Mouse (Mus musculus) heart, embryonic 12.5 days (tissue): ENCODE data around the gene F11r. TPM values are rescaled to one million over a fixed set of nuclear protein-coding genes. Genes with fewer than 3 reads are reported as not detected.

Experiments used
- ATAC-seq: fragments of 200-750 bp; cut with Nextera tagmentation; 2 replicates; pipeline ENCODE4 v1.8.0; 2017; ENCODE audit warnings: moderate TSS enrichment, moderate library complexity; ENCODE audit not compliant: insufficient number of reproducible peaks, low FRiP score
- H3K27ac ChIP-seq: fragments of 300-500 bp; sonication (generic); 2 replicates; pipeline ENCODE4 v1.5.1; 2016; ENCODE audit warnings: mild to moderate bottlenecking, moderate library complexity; ENCODE audit not compliant: poor library complexity, severe bottlenecking
- H3K27me3 ChIP-seq: fragments of 300-500 bp; sonication (generic); replicated peaks from 2 replicates; pipeline ENCODE4 v1.6.1; 2016; ENCODE audit warnings: mild to moderate bottlenecking, moderate library complexity
- H3K36me3 ChIP-seq: fragments of 300-500 bp; sonication (generic); 2 replicates; pipeline ENCODE4 v1.6.1; 2016; ENCODE audit warnings: mild to moderate bottlenecking, moderate library complexity
- H3K4me1 ChIP-seq: fragments of 300-500 bp; sonication (generic); replicated peaks from 2 replicates; pipeline ENCODE4 v1.6.1; 2016; ENCODE audit warnings: mild to moderate bottlenecking
- H3K4me2 ChIP-seq: fragments of 300-500 bp; sonication (generic); 2 replicates; pipeline ENCODE4 v1.6.1; 2016; ENCODE audit warnings: mild to moderate bottlenecking, moderate library complexity
- H3K4me3 ChIP-seq: fragments of 300-500 bp; sonication (generic); 2 replicates; pipeline ENCODE4 v1.5.1; 2016; ENCODE audit warnings: mild to moderate bottlenecking
- H3K9ac ChIP-seq: fragments of 300-500 bp; sonication (generic); 2 replicates; pipeline ENCODE4 v1.6.1; 2016; ENCODE audit warnings: mild to moderate bottlenecking, moderate library complexity
- H3K9me3 ChIP-seq: fragments of 300-500 bp; sonication (generic); replicated peaks from 2 replicates; pipeline ENCODE4 v1.6.1; 2016; ENCODE audit warnings: mild to moderate bottlenecking, moderate library complexity
- WGBS: fragments of 180-500 bp; shearing (Covaris S2); methylation state at CpG from one replicate; pipeline ENCODE4 v1.1.7; 2016; 5-methylcytosine and 5-hydroxymethylcytosine counted together
- polyA plus RNA-seq: library from polyadenylated mRNA; unstranded; fragments of >200 nt; fragmentation: Nextera tagmentation; extraction: Ambion mirVana; gene quantifications from 2 replicates; pipeline ENCODE4 v1.2.1, GENCODE M21; 2016

The F11r gene
- polyA plus RNA-seq, result 70.7 and 71.0 TPM in 2 replicates

DNA sequence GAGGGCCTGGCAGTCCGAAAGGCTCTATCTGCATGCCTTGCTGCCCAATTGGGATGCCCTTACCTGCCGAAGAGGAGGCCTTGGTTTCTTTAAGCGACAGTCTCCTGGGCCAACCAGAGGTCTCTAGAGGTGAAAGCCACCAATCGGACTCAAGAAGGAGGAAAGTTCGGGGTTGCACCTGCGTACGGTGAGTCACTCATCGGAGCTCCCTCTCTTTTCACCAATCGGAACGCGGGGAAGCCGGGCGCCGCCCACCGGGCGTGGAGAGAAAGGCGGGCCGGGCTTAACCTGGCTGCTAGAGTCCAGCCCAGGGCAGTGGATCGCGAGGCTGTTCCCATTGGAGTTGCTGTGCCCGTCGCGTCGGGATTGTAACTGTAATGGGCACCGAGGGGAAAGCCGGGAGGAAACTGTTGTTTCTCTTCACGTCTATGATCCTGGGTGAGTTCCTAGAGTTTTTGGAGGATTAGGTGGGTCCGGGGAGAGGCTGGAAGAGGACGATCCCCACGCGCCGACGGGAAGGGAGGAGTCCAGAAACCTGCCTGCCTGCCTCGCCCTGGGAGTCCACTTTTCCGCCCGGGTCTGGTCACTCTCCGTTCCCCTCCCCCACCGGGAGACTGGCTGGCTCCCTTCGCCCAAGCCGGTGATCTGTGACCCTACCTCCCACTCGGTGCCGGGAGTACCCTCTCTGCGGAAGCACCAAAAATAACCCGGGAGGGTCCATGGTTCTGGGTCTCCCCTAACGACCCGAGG is at the start of gene F11r:
Gene F11r (plus strand): TSS at position 272 of the 750 bp plus-strand sequence.
- peaks cover 43% of the 10 kb centered on the region for H3K4me1 ChIP-seq
- no peaks in the 10 kb centered on the region for H3K36me3 ChIP-seq
- 1% methylated on average over 46 of the region's 46 CpGs for WGBS
- H3K27me3 ChIP-seq, result no peaks in the 10 kb centered on the region
- H3K4me3 ChIP-seq, result peak within 1 kb of the TSS; percentile 66
- peak; percentile 75 for ATAC-seq
- peak within 1 kb of the TSS; percentile 76 for H3K9ac ChIP-seq
- H3K9me3 ChIP-seq, result no peaks in the 10 kb centered on the region
- peak within 1 kb of the TSS; percentile 69 for H3K4me2 ChIP-seq
- H3K27ac ChIP-seq, result peak within 1 kb of the TSS; percentile 85

- H3K4me2 ChIP-seq, result no peak within 1 kb of the TSS
- no peaks in the 10 kb centered on the region; the same call in 1 of the 2 replicates for H3K4me1 ChIP-seq
- H3K9ac ChIP-seq, result no peak within 1 kb of the TSS
- H3K9me3 ChIP-seq, result no peaks in the 10 kb centered on the region
- H3K36me3 ChIP-seq, result no peaks in the 10 kb centered on the region
- H3K27ac ChIP-seq, result no peak within 1 kb of the TSS
- H3K4me3 ChIP-seq, result no peak within 1 kb of the TSS
- H3K27me3 ChIP-seq, result peaks cover 21% of the 10 kb centered on the region
- WGBS, result 66% methylated on average over 15 of the region's 15 CpGs
- ATAC-seq, result no peak
Measured at GRCm38 (mm10) chr1:171388376-171389102, 48.8 kb upstream of the F11r start, which contains the start of gene Arhgap30. Arhgap30 (plus strand) TSS chr1:171388954.

DNA sequence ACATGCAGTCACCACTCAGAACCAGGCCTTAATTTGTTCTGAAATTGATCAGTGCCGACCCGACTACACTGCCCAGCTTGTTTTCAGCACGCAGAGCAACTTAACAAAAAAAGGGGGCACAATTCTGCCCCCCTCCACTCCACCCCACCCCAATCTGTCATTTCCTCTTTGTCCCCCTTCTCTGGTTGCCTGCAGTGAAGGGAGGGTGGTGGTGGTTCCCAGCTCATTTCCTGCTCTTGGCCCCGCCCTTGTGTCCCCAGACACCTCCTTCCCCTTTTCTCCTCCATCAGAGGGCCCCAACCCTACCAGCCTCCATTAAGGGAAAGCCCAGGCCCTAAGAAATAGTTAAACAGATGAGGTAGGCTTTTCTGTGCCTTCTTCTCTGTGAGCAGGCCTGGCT is 47.2 kb upstream of the F11r start:
- Histone ChIP-seq H3K36me3 (no peaks in the 10 kb centered on the region), H3K27me3 (peaks cover 13% of the 10 kb centered on the region), H3K4me3 (no peak overlapping the region), H3K9ac (no peak overlapping the region), H3K9me3 (no peaks in the 10 kb centered on the region), H3K27ac (no peak overlapping the region), H3K4me1 (no peaks in the 10 kb centered on the region; the same call in 1 of the 2 replicates), H3K4me2 (no peak overlapping the region)
- ATAC-seq, result no peak
- 75% methylated on average over 4 of the region's 4 CpGs for WGBS

DNA sequence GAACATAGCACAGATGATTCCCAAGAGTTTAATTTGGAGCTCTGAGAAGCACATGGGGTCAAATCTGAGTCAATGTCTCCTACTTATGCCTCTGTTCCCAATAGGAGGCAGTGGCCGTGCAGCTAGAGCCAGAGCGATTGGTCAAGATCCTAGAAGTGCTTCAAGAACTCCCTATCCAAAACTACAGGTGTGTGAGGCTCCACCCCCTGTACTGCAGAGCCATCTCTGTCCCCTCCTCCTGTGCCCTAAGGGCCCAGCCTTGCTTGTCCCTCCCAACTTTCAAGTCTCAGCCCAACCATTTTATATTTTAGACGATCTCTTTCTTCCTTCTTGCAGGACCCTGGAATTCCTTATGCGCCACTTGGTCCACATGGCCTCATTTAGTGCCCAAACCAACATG is 35.5 kb upstream of the F11r start:
- ATAC-seq, result no peak
- H3K9me3 ChIP-seq, result no peaks in the 10 kb centered on the region
- no peak overlapping the region for H3K9ac ChIP-seq
- 73% methylated on average over 4 of the region's 4 CpGs for WGBS
- no peak overlapping the region for H3K4me3 ChIP-seq
- no peak overlapping the region for H3K4me2 ChIP-seq
- no peaks in the 10 kb centered on the region for H3K4me1 ChIP-seq
- no peaks in the 10 kb centered on the region for H3K36me3 ChIP-seq
- H3K27me3 ChIP-seq, result 0 out of 2 replicates have a peak, but pooled peaks cover 4% of the 10 kb centered on the region
- H3K27ac ChIP-seq, result no peak overlapping the region

DNA sequence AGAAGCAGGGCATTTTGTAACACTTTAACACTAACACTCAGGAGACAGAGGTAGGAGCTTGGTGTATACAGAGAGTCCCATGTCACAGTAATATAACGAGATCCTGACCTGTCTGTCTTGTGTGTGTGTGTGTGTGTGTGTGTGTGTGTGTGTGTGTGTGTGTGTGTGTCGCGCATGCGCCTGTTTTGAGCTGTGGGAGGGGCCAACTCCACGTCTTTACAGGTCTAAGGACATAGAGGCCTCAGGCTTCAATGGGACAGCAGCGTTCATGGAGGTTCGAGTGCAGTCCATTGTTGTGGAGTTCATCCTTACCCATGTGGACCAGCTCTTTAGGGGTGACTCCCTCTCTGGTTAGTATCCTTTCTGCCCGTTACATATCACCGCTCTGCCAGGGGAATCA is 34.3 kb upstream of the F11r start:
- Histone ChIP-seq H3K9me3 (no peaks in the 10 kb centered on the region), H3K36me3 (no peaks in the 10 kb centered on the region)
- WGBS, result 81% methylated on average over 9 of the region's 9 CpGs

DNA sequence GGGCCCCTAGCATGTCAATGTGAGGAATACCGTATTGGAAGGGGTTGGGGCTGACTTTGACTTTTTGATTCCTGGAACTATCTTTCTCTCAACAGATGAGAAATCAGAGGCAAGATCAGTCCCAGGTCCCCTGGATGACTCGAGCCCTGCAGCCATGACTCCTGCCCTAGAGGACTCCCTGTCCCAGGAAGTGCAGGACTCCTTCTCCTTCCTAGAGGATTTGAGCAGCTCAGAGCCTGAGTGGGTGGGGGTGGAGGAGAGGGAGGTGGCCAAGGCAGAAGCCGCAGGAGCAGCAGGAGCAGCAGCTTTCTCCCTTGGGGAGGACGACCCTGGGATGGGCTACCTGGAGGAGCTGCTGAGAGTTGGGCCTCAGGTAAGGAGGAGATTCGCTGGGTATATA is 30.1 kb upstream of the F11r start:
- ATAC-seq, result no peak
- no peak overlapping the region for H3K9ac ChIP-seq
- no peaks in the 10 kb centered on the region; the same call in 1 of the 2 replicates for H3K4me1 ChIP-seq
- H3K4me3 ChIP-seq, result no peak overlapping the region
- 63% methylated on average over 5 of the region's 5 CpGs for whole genome bisulfite sequencing
- H3K36me3 ChIP-seq, result no peaks in the 10 kb centered on the region
- peaks cover 18% of the 10 kb centered on the region; the same call in 1 of the 2 replicates for H3K27me3 ChIP-seq
- no peak overlapping the region for H3K27ac ChIP-seq
- H3K4me2 ChIP-seq, result no peak overlapping the region
- H3K9me3 ChIP-seq, result no peaks in the 10 kb centered on the region

More for the DNA sequence above, 34.3 kb upstream of the F11r start:
- Histone ChIP-seq H3K27ac (no peak overlapping the region), H3K4me3 (no peak overlapping the region), H3K9ac (no peak overlapping the region), H3K4me2 (no peak overlapping the region), H3K27me3 (peaks cover 7% of the 10 kb centered on the region; the same call in 1 of the 2 replicates), H3K4me1 (no peaks in the 10 kb centered on the region)
- no peak for ATAC-seq

GRCm38 (mm10) chr1:171410231-171410630 is 27.1 kb upstream of the F11r start:
- no peak for ATAC-seq
- Histone ChIP-seq H3K4me2 (no peak overlapping the region), H3K27ac (no peak overlapping the region), H3K4me1 (peaks cover 17% of the 10 kb centered on the region), H3K9me3 (no peaks in the 10 kb centered on the region), H3K36me3 (peaks cover 4% of the 10 kb centered on the region), H3K27me3 (peaks cover 18% of the 10 kb centered on the region; the same call in 1 of the 2 replicates), H3K4me3 (no peak overlapping the region), H3K9ac (no peak overlapping the region)
- 75% methylated on average over 1 of the region's 1 CpGs for WGBS

DNA sequence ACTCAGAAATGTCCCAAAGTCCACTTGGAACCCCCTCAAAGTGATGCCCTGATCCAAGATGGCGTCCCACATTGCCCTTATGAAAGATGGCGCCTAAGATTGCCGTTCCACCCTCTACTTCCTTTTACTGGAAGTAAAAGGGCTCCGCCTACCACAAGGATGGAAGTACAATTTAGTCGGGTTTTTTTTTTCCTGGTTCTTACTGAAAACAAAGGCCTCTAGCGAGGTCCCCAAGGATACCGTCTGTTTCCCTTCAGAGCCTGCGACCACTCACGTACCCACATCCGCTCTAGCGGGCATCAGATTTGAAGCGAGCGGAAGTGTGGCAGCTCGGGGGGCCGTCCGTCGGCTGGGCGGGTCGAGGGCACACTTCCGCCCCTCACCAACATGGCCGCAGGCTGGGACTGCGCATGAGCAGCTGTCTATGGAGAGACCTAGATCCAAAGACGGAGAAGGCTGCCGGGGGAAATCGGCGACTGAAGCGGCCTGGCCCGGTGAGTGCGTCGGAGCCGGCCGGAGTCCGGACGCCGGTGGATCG is 26.3 kb upstream of the F11r start, which contains the start of gene Usf1:
Gene Usf1 (plus strand): TSS at position 367 of the 538 bp plus-strand sequence.
- Histone ChIP-seq H3K4me1 (peaks cover 17% of the 10 kb centered on the region), H3K27ac (peak within 1 kb of the TSS; percentile 85), H3K36me3 (peaks cover 11% of the 10 kb centered on the region), H3K9me3 (no peaks in the 10 kb centered on the region), H3K9ac (peak within 1 kb of the TSS; percentile 95), H3K4me3 (peak within 1 kb of the TSS; percentile 83), H3K27me3 (peaks cover 18% of the 10 kb centered on the region; the same call in 1 of the 2 replicates), H3K4me2 (peak within 1 kb of the TSS; percentile 77)
- under 1% methylated on average over 36 of the region's 36 CpGs for WGBS
- ATAC-seq, result peak; percentile 96

DNA sequence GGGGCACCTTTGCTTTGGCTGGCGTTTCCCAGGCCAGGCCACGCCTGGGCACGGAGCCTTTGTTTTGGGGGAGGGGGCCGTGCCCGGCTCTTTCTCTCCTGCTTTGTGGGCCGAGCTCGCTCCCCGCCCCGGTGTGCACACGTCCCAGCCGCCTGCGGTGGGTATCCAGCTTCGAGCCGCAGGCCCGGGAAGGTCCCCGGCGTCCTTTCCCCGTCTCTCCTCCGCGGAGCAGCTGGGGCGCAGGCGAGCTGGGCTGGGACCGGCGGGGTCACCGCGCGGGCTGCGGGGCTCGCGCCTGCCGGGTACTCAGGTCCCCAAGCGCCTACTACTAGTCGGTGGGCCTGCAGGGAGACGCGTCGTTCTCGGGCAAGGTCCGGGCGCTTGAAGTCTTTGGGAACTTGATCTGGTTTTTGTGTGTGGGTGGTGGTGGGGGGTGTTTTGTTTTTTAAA is 25.8 kb upstream of the F11r start:
- Histone ChIP-seq H3K36me3 (peaks cover 16% of the 10 kb centered on the region), H3K4me2 (peak overlapping the region; percentile 77), H3K4me1 (peaks cover 17% of the 10 kb centered on the region), H3K9ac (peak overlapping the region; percentile 95), H3K9me3 (no peaks in the 10 kb centered on the region), H3K27ac (peak overlapping the region; percentile 85), H3K27me3 (peaks cover 18% of the 10 kb centered on the region; the same call in 1 of the 2 replicates), H3K4me3 (peak overlapping the region; percentile 83)
- peak; percentile 67 for ATAC-seq
- 0% methylated on average over 38 of the region's 39 CpGs for WGBS

GRCm38 (mm10) chr1:171412001-171412441 is 25.3 kb upstream of the F11r start:
- Histone ChIP-seq H3K36me3 (peaks cover 21% of the 10 kb centered on the region), H3K4me1 (peaks cover 17% of the 10 kb centered on the region), H3K4me2 (peak overlapping the region; percentile 77), H3K4me3 (peak overlapping the region; percentile 83), H3K27me3 (peaks cover 18% of the 10 kb centered on the region; the same call in 1 of the 2 replicates), H3K9me3 (no peaks in the 10 kb centered on the region), H3K27ac (peak overlapping the region; percentile 85), H3K9ac (peak overlapping the region; percentile 95)
- WGBS, result 2% methylated on average over 20 of the region's 20 CpGs
- ATAC-seq, result peak; percentile 24; the same call in 1 of the 2 replicates
